Mouse (Mus musculus) gastrocnemius, postnatal 14 days (tissue): ENCODE measurements around the gene Rad51b. TPM values are rescaled to one million over a fixed set of nuclear protein-coding genes. Genes with fewer than 3 reads are reported as not detected.
A peak's percentile ranks its signal among the peaks of the same experiment; 100 is the strongest.

ENCODE experiments used
- DNase-seq: peaks from one replicate; pipeline ENCODE4 v3.0.0; 2021; ENCODE audit warnings: mixed read lengths
- intact Hi-C: fragments of 180-260 bp; cut with DNase I; formaldehyde crosslinking; loops from one replicate; pipeline ENCODE4 v1.15.1; 2025; ENCODE audit warnings: low total_unique reads
- total RNA-seq, 2 experiments: library from RNA; stranded (reverse); gene quantifications; 2 replicates each; pipeline ENCODE4 v1.2.3; 2021

The Rad51b gene
- total RNA-seq, 2 experiments from 2014 or later, result 0.80 to 0.92 TPM

- no peak for DNase-seq
- intact Hi-C loops, result no loop called here
Measured at GRCm38 (mm10) chr12:79816241-79816640, 519.2 kb downstream of the Rad51b start.

- intact Hi-C loops, result no loop called here
- DNase-seq, result no peak
Measured at GRCm38 (mm10) chr12:79820228-79820958, 523.3 kb downstream of the Rad51b start.

- peak; percentile 45 for DNase-seq
- intact Hi-C loops, result no loop called here
Measured at GRCm38 (mm10) chr12:79821901-79822300, 524.8 kb downstream of the Rad51b start.

- DNase-seq, result no peak
- intact Hi-C loops, result no loop called here
Measured at GRCm38 (mm10) chr12:79822401-79822800, 525.3 kb downstream of the Rad51b start.

GRCm38 (mm10) chr12:79825922-79826321, 528.8 kb downstream of the Rad51b start:
- intact Hi-C loops, result no loop called here
- no peak for DNase-seq

- no peak for DNase-seq
Measured at GRCm38 (mm10) chr12:79827233-79827692, 530.2 kb downstream of the Rad51b start.

GRCm38 (mm10) chr12:79827735-79828134, 530.7 kb downstream of the Rad51b start:
- DNase-seq, result no peak
- intact Hi-C loops, result no loop called here

More at GRCm38 (mm10) chr12:79827233-79827692, 530.2 kb downstream of the Rad51b start:
- intact Hi-C loops, result no loop called here

GRCm38 (mm10) chr12:79830686-79831085, 533.6 kb downstream of the Rad51b start:
- intact Hi-C loops, result no loop called here

GRCm38 (mm10) chr12:79832611-79833010, 535.5 kb downstream of the Rad51b start:
- intact Hi-C loops, result no loop called here
- DNase-seq, result no peak

More at GRCm38 (mm10) chr12:79830686-79831085, 533.6 kb downstream of the Rad51b start:
- no peak for DNase-seq

- intact Hi-C loops, result no loop called here
- no peak for DNase-seq
Measured at GRCm38 (mm10) chr12:79835521-79835920, 538.4 kb downstream of the Rad51b start.

- DNase-seq, result peak; percentile 68
- intact Hi-C loops, result no loop called here
Measured at GRCm38 (mm10) chr12:79838181-79838961, 541.3 kb downstream of the Rad51b start.

GRCm38 (mm10) chr12:79839096-79839941, 542.2 kb downstream of the Rad51b start:
- intact Hi-C loops, result no loop called here
- DNase-seq, result no peak

GRCm38 (mm10) chr12:79840465-79840864, 543.4 kb downstream of the Rad51b start:
- no peak for DNase-seq
- intact Hi-C loops, result no loop called here

GRCm38 (mm10) chr12:79841248-79841647, 544.2 kb downstream of the Rad51b start:
- peak; percentile 29 for DNase-seq
- intact Hi-C loops, result no loop called here

GRCm38 (mm10) chr12:79842319-79842718, 545.2 kb downstream of the Rad51b start:
- no peak for DNase-seq
- intact Hi-C loops, result no loop called here

GRCm38 (mm10) chr12:79843002-79843401, 545.9 kb downstream of the Rad51b start:
- DNase-seq, result no peak
- intact Hi-C loops, result no loop called here

- DNase-seq, result no peak
- intact Hi-C loops, result no loop called here
Measured at GRCm38 (mm10) chr12:79843496-79843895, 546.4 kb downstream of the Rad51b start.

GRCm38 (mm10) chr12:79846247-79847151, 549.4 kb downstream of the Rad51b start:
- peak; percentile 21 for DNase-seq

GRCm38 (mm10) chr12:79848539-79848938, 551.5 kb downstream of the Rad51b start:
- intact Hi-C loops, result no loop called here
- DNase-seq, result no peak

More at GRCm38 (mm10) chr12:79846247-79847151, 549.4 kb downstream of the Rad51b start:
- intact Hi-C loops, result no loop called here
